Mouse (Mus musculus) hindbrain, embryonic 14.5 days (tissue): ENCODE measurements around the gene Tnfsf15. TPM values are rescaled to one million over a fixed set of nuclear protein-coding genes. Genes with fewer than 3 reads are reported as not detected.

Experiments
- ATAC-seq: fragments of 200-750 bp; cut with Nextera tagmentation; 2 replicates; pipeline ENCODE4 v1.8.0; 2017; ENCODE audit warnings: moderate number of reproducible peaks, mild to moderate bottlenecking, moderate TSS enrichment, moderate library complexity; ENCODE audit not compliant: low FRiP score
- DNase-seq: peaks from one replicate; pipeline ENCODE4 v3.0.0-alpha.2; 2015; ENCODE audit warnings: low spot score
- H3K27ac ChIP-seq: fragments of 300-500 bp; sonication (generic); 2 replicates; pipeline ENCODE4 v1.5.1; 2014; ENCODE audit warnings: mild to moderate bottlenecking, moderate library complexity
- H3K27me3 ChIP-seq: fragments of 300-500 bp; sonication (generic); 2 replicates; pipeline ENCODE4 v1.6.1; 2014; ENCODE audit warnings: mild to moderate bottlenecking, low read length, mixed read lengths; ENCODE audit not compliant: control insufficient read depth, insufficient read depth
- H3K36me3 ChIP-seq: fragments of 300-500 bp; sonication (generic); replicated peaks from 2 replicates; pipeline ENCODE4 v1.6.1; 2014; ENCODE audit not compliant: control insufficient read depth, insufficient read depth
- H3K4me1 ChIP-seq: fragments of 300-500 bp; sonication (generic); replicated peaks from 2 replicates; pipeline ENCODE4 v1.6.1; 2014; ENCODE audit warnings: antibody characterized with exemption, low read length, mixed read lengths; ENCODE audit not compliant: control insufficient read depth, insufficient read depth
- H3K4me2 ChIP-seq: fragments of 300-500 bp; sonication (generic); replicated peaks from 2 replicates; pipeline ENCODE4 v1.6.1; 2014; ENCODE audit warnings: mild to moderate bottlenecking, moderate library complexity
- H3K4me3 ChIP-seq: fragments of 300-500 bp; sonication (generic); replicated peaks from 2 replicates; pipeline ENCODE4 v1.5.1; 2014; ENCODE audit warnings: mild to moderate bottlenecking, low read length
- H3K9ac ChIP-seq: fragments of 300-500 bp; sonication (generic); 2 replicates; pipeline ENCODE4 v1.6.1; 2014
- H3K9me3 ChIP-seq: fragments of 300-500 bp; sonication (generic); 2 replicates; pipeline ENCODE4 v1.6.1; 2016; ENCODE audit warnings: low read length; ENCODE audit not compliant: control insufficient read depth
- WGBS: fragments of 180-500 bp; shearing (Covaris S2); extraction: QIAGEN DNeasy Blood & Tissue Kit; methylation state at CpG from one replicate; pipeline ENCODE4 v1.1.7; 2014; 5-methylcytosine and 5-hydroxymethylcytosine counted together
- polyA plus RNA-seq: library from polyadenylated mRNA; unstranded; fragments of >200 nt; fragmentation: Nextera tagmentation; extraction: Ambion mirVana; gene quantifications from 2 replicates; pipeline ENCODE4 v1.2.1, GENCODE M21; 2014

Tnfsf15 gene
- polyA plus RNA-seq, 1 experiment from 2014 or later, result not detected

DNA sequence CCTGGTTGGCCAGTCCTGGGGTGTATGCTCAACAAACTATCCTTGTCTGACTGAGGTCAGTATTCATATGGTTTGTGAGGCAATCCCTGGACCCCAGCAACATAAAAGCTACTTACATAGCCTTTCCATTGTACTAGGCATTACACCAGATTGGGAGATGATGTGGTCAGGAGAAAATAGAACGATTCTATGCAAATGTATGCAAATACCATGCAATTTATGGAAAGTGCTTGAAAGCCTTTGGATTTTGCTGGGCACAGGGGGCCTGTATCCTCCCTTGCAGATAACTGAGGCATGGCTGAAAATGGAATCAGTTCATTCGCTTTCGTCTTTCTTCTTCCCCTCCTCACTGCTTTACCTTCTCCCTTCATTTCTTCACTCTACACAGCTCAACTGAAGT lies 63.4 kb downstream of the Tnfsf15 start:
- no peak for ATAC-seq
- Histone ChIP-seq H3K4me1 (no peaks in the 10 kb centered on the region), H3K36me3 (no peaks in the 10 kb centered on the region), H3K27me3 (no peaks in the 10 kb centered on the region), H3K4me3 (no peak overlapping the region), H3K4me2 (no peak overlapping the region), H3K9me3 (no peaks in the 10 kb centered on the region), H3K27ac (no peak overlapping the region), H3K9ac (no peak overlapping the region)
- no peak for DNase-seq
- 66% methylated on average over 3 of the region's 3 CpGs for WGBS

Other genes starting within 250 kb of the Tnfsf15 start
- gene Whrn, start 249.1 kb downstream of the Tnfsf15 start, polyA plus RNA-seq, result 5.8 and 8.0 TPM in 2 replicates
- gene Atp6v1g1, start 200.3 kb downstream of the Tnfsf15 start, polyA plus RNA-seq, result 409 and 428 TPM in 2 replicates
- gene Tmem268, start 186.3 kb downstream of the Tnfsf15 start, polyA plus RNA-seq, result 4.5 and 4.8 TPM in 2 replicates
- not detected in 2 replicates for gene Gm11213, start 139.9 kb downstream of the Tnfsf15 start, polyA plus RNA-seq
- not detected in 2 replicates for gene Tex48, start 122.7 kb downstream of the Tnfsf15 start, polyA plus RNA-seq
- gene Gm11214, start 81.7 kb downstream of the Tnfsf15 start, polyA plus RNA-seq, result not detected in 2 replicates
- 0.09 TPM in 1 of 2 replicates, not detected in the other for gene Tnfsf8, start 116.2 kb upstream of the Tnfsf15 start, polyA plus RNA-seq